Mouse (Mus musculus) hindbrain, postnatal 0 days (tissue): ENCODE results near the gene Pxmp2. TPM values are rescaled to one million over a fixed set of nuclear protein-coding genes. Genes with fewer than 3 reads are reported as not detected.

Experiments
- ATAC-seq: fragments of 200-750 bp; cut with Nextera tagmentation; 2 replicates; pipeline ENCODE4 v1.8.0; 2017; ENCODE audit warnings: mild to moderate bottlenecking, moderate TSS enrichment, moderate library complexity
- DNase-seq: peaks from one replicate; pipeline ENCODE4 v3.0.0-alpha.2; 2015; ENCODE audit warnings: low spot score
- H3K27ac ChIP-seq: fragments of 300-500 bp; sonication (generic); 2 replicates; pipeline ENCODE4 v1.5.1; 2014; ENCODE audit warnings: mild to moderate bottlenecking
- H3K27me3 ChIP-seq: fragments of 300-500 bp; sonication (generic); 2 replicates; pipeline ENCODE4 v1.6.1; 2014; ENCODE audit warnings: low read length, mixed read lengths; ENCODE audit not compliant: insufficient read depth
- H3K36me3 ChIP-seq: fragments of 300-500 bp; sonication (generic); 2 replicates; pipeline ENCODE4 v1.6.1; 2014; ENCODE audit warnings: low read length, mixed read lengths; ENCODE audit not compliant: insufficient read depth
- H3K4me1 ChIP-seq: fragments of 300-500 bp; sonication (generic); 2 replicates; pipeline ENCODE4 v1.6.1; 2014; ENCODE audit warnings: antibody characterized with exemption, low read length, mixed read lengths; ENCODE audit not compliant: insufficient read depth
- H3K4me2 ChIP-seq: fragments of 300-500 bp; sonication (generic); 2 replicates; pipeline ENCODE4 v1.6.1; 2014; ENCODE audit warnings: low read depth, mild to moderate bottlenecking, low read length, moderate library complexity, mixed read lengths
- H3K4me3 ChIP-seq: fragments of 300-500 bp; sonication (generic); 2 replicates; pipeline ENCODE4 v1.5.1; 2014; ENCODE audit warnings: low read length
- H3K9ac ChIP-seq: fragments of 300-500 bp; sonication (generic); replicated peaks from 2 replicates; pipeline ENCODE4 v1.6.1; 2014; ENCODE audit warnings: mild to moderate bottlenecking, low read length, moderate library complexity, mixed read lengths
- H3K9me3 ChIP-seq: fragments of 300-500 bp; sonication (generic); 2 replicates; pipeline ENCODE4 v1.6.1; 2016; ENCODE audit warnings: low read length, mixed read lengths
- CTCF ChIP-seq: IDR thresholded peaks from 2 replicates; pipeline ENCODE4 v1.5.1; 2016; ENCODE audit warnings: antibody characterized with exemption, control low read depth, low read depth
- WGBS: fragments of 180-500 bp; shearing (Covaris S2); extraction: QIAGEN DNeasy Blood & Tissue Kit; methylation state at CpG from one replicate; pipeline ENCODE4 v1.1.7; 2014; 5-methylcytosine and 5-hydroxymethylcytosine counted together
- polyA plus RNA-seq: library from polyadenylated mRNA; unstranded; fragments of >200 nt; fragmentation: Nextera tagmentation; extraction: Ambion mirVana; gene quantifications from 2 replicates; pipeline ENCODE4 v1.2.1, GENCODE M21; 2015
- total RNA-seq: library from RNA; depleted of rRNA; stranded (reverse); fragments of >200 nt; gene quantifications from 2 replicates; pipeline ENCODE4 v1.2.3, GENCODE M21; 2014

The Pxmp2 gene
- total and polyA plus RNA-seq, 2 experiments from 2014 or later = 17.0 to 19.5 TPM

DNA sequence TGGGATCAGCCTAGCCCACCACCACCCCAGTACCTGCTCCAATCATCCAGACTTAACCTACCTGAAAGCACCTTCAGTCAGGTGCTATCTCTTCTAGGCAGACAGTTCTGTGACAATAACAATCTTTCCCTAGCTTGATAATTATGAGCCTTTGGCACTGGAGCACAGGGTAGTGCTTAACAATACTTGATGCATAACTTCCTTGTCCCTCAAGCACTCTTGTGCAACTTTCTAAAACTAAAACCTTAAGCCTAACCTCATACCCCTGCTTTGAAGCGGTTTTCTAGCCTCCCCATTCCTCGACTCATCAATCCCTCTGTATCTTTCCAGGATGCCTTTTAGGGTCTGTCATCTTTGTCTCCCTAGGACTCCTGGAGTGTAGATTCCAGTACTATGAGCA, 11.1 kb downstream of the Pxmp2 start:
- H3K9me3 ChIP-seq = no peaks in the 10 kb centered on the region
- H3K27ac ChIP-seq = no peak overlapping the region
- no peaks in the 10 kb centered on the region for H3K36me3 ChIP-seq
- H3K4me2 ChIP-seq = no peak overlapping the region
- H3K9ac ChIP-seq = no peak overlapping the region
- ATAC-seq (no peak), DNase-seq (no peak)
- TF ChIP-seq CTCF = no peak
- no peaks in the 10 kb centered on the region for H3K4me1 ChIP-seq
- H3K4me3 ChIP-seq = no peak overlapping the region
- H3K27me3 ChIP-seq = no peaks in the 10 kb centered on the region
- WGBS = 70% methylated on average over 2 of the region's 2 CpGs

DNA sequence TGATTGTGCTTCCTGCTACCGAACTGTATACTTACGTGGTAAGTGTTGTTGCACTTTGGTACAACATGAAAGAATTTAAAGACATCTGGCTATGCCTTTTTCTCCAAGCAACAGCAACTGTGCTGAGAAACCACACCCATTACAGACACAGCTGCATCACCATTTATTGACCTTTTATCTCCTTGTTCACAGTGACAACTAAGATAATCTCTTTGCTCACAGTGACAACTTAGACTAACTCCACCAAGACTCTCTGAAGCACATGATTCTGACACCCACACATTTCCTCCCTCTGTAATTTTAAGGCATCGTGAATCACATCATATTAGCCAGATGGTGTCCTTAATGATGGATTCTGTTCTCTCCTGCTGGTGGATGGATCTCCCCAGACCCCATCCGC, 11.8 kb downstream of the Pxmp2 start:
- 80% methylated on average over 4 of the region's 4 CpGs for WGBS
- Histone ChIP-seq H3K4me1 (no peaks in the 10 kb centered on the region), H3K9ac (no peak overlapping the region), H3K36me3 (no peaks in the 10 kb centered on the region), H3K9me3 (no peaks in the 10 kb centered on the region), H3K27ac (no peak overlapping the region), H3K27me3 (no peaks in the 10 kb centered on the region), H3K4me3 (no peak overlapping the region), H3K4me2 (no peak overlapping the region)
- ATAC-seq (no peak), DNase-seq (no peak)
- no peak for TF ChIP-seq CTCF

DNA sequence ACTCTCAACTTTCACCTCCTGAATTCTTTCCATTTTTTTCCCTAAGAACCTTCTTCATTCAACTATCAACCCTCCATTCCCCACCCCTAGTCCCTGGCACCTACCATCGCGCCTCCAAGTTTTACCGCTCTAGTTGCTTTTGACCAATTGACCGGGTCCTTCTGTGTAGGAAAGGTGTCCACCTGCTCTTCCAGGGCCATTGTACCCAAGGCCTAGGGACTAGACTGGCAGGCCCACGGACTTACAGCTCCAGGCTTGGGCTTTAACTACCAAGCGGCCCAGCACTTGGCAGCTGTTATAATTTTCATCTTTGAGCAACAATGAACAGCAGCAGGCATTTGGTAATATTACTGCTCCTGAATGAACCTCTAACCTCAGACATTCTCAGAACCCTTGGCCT, 15.7 kb downstream of the Pxmp2 start:
- Histone ChIP-seq H3K36me3 (peaks cover 10% of the 10 kb centered on the region), H3K4me3 (no peak overlapping the region), H3K9ac (no peak overlapping the region), H3K27me3 (no peaks in the 10 kb centered on the region), H3K9me3 (no peaks in the 10 kb centered on the region), H3K27ac (no peak overlapping the region), H3K4me2 (peak overlapping the region; percentile 27; the same call in 1 of the 2 replicates), H3K4me1 (peaks cover 4% of the 10 kb centered on the region; the same call in 1 of the 2 replicates)
- TF ChIP-seq CTCF = no peak
- DNase-seq = no peak
- 91% methylated on average over 6 of the region's 6 CpGs for WGBS
- no peak for ATAC-seq

DNA sequence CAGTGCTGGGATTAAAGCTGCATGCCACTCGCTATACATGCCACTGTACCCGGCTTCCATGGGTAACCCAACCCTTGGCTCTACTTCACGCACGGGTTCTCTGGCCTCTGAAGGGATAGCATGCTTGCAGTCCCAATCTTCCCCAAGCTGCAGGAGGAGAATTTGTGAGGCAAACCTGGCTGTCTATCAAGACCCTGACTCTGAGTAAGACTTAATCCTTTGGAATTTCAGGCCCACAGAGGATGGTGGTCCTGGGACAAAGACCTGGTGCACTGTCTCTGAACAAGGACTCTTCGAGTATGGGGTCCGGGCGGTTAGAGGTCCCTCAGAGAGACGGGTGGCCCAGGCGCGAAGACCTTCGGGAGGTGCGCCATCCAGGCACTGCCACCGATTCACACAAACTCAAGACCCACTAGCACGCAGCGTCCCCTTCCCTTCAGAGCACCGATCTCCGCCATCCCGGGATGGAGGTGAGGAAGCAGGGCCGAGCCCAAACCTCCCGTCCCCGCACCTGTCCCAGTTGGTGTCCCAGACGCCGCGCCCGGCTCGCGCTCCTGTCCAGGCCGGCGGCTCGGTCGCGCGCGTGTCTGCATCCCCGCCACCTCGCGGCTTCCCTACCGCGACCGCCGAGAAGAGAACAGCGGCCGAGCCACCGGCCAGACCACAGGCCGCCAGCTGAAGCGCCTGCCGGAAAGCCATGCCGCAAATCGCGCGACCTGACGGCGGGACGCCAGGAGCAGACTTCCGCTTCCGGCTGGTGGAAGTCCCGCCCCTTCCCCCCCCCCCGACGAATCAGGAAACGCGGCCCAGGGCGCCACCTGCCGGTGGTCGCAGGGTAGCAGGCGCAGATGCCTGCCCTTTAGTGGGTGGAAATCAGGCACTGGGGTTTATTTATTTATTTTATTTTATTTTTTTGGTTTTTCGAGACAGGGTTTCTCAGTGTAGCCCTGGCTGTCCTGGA, 16.6 kb downstream of the Pxmp2 start, which contains the start of gene Pgam5:
TSS of gene Pgam5 (minus strand) at position 773 of the 961 bp plus-strand sequence.
- peak; percentile 83 for TF ChIP-seq CTCF
- no peaks in the 10 kb centered on the region for H3K9me3 ChIP-seq
- ATAC-seq (peak; percentile 94), DNase-seq (peak; percentile 95)
- H3K27me3 ChIP-seq = no peaks in the 10 kb centered on the region
- peaks cover 19% of the 10 kb centered on the region for H3K36me3 ChIP-seq
- H3K4me2 ChIP-seq = peak within 1 kb of the TSS; percentile 60
- H3K4me1 ChIP-seq = peaks cover 4% of the 10 kb centered on the region; the same call in 1 of the 2 replicates
- peak within 1 kb of the TSS; percentile 80 for H3K27ac ChIP-seq
- H3K9ac ChIP-seq = peak within 1 kb of the TSS; percentile 93
- peak within 1 kb of the TSS; percentile 93 for H3K4me3 ChIP-seq
- WGBS = under 1% methylated on average over 60 of the region's 66 CpGs

DNA sequence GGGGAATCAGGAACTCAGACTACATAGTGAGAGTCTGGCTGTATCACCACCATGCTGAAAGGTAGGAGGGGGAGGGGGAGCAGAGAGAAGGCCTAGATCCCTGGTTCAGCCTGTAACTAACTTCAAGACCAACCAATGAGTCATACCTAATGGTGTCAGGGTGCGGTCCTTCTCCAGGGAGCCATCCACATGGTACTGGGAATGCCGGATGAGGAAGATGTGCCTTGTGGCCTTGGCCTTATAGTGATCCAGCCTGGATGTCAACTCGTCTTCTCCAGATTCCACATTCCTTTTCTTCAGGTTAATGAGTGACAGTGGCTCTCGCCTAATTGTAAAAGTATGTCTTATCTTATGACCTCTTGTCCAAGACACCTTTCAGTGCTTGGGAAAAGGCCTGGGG, 19.0 kb downstream of the Pxmp2 start:
- DNase-seq (no peak), ATAC-seq (no peak)
- H3K4me3 ChIP-seq = no peak overlapping the region
- H3K9ac ChIP-seq = no peak overlapping the region
- TF ChIP-seq CTCF = no peak
- no peak overlapping the region for H3K4me2 ChIP-seq
- no peak overlapping the region for H3K27ac ChIP-seq
- H3K27me3 ChIP-seq = no peaks in the 10 kb centered on the region
- WGBS = 91% methylated on average over 4 of the region's 4 CpGs
- H3K36me3 ChIP-seq = peaks cover 21% of the 10 kb centered on the region
- H3K9me3 ChIP-seq = no peaks in the 10 kb centered on the region
- H3K4me1 ChIP-seq = peaks cover 4% of the 10 kb centered on the region; the same call in 1 of the 2 replicates

DNA sequence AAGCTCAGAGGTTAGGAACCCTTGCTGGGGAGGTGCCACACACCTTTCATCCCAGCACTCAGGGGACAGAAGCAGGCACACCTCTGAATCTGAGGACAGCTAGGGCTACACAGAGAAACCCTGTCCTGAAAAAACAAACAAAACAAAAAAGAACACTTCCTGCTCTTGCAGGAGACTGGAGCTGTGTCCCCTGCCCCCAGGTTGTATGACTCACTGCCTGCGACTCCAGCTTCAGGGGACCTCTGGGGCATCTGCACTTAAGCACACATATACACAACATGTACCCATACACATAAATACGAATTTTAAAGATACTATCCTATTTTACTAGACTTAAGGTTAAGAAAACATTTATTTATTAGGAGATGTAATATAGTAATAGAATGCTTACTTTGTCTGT, 41.9 kb downstream of the Pxmp2 start:
- Histone ChIP-seq H3K27ac (no peak overlapping the region), H3K27me3 (no peaks in the 10 kb centered on the region), H3K9me3 (no peaks in the 10 kb centered on the region), H3K4me2 (no peak overlapping the region), H3K4me3 (no peak overlapping the region), H3K36me3 (peaks cover 52% of the 10 kb centered on the region), H3K9ac (no peak overlapping the region), H3K4me1 (no peaks in the 10 kb centered on the region)
- no peak for TF ChIP-seq CTCF
- WGBS = 85% methylated on average over 2 of the region's 2 CpGs
- no peak for ATAC-seq
- DNase-seq = no peak

DNA sequence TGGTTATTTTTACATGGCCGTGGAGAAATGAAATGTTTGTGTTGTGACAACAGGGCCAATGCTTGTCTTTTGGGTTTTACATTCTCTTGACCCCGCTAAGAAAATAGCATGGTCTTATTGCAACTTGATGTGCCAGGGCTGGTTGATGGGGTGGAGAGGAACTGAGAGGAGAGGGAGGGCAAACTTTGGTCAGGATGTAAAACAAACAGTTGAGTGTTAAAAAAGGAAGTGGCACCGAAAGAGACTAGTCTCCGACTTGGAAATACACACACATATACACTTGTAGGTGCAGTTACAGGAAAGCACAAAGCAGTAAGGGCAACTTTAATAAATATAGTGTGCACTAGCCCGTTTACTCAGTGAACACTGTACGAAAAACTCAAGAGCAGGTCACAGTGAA, 53.6 kb downstream of the Pxmp2 start:
- no peak for TF ChIP-seq CTCF
- Histone ChIP-seq H3K27me3 (no peaks in the 10 kb centered on the region), H3K36me3 (peaks cover 23% of the 10 kb centered on the region; the same call in 1 of the 2 replicates), H3K4me3 (no peak overlapping the region), H3K9me3 (no peaks in the 10 kb centered on the region), H3K27ac (no peak overlapping the region), H3K4me2 (no peak overlapping the region), H3K4me1 (peaks cover 16% of the 10 kb centered on the region; the same call in 1 of the 2 replicates), H3K9ac (no peak overlapping the region)
- no peak for ATAC-seq
- WGBS = 83% methylated on average over 6 of the region's 6 CpGs
- DNase-seq = no peak
